Mouse (Mus musculus): ENCODE data around the gene Bmpr1b. TPM values are rescaled to one million over a fixed set of nuclear protein-coding genes. Genes with fewer than 3 reads are reported as not detected.
A peak's percentile ranks its signal among the peaks of the same experiment; 100 is the strongest.

Bmpr1b gene
- polyA plus RNA-seq, 2 experiments: 8.8 to 11.7 TPM

DNA sequence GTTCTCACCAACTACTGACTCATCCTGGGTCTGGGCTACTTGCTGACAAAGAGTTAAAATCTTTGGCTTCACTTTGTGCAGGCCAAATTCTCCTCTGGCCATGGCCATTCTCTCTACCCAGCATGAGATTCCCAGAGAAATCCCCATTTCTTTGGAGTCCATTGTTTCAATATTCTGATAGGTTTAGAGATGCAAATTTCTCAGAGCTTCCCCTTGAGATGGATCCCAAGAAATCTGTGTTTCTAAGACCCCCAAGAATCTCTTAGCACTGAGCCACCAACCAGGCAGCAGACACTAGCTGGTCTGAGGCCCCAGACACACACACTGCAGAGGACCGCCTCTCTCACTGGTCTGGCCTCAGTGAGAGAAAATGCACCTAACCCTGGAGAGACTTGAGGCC is 320.0 kb downstream of the Bmpr1b start:
- Histone ChIP-seq H3K9ac (ENCODE audit: low read depth, low read length, severe bottlenecking) (no peak overlapping the region), H3K4me1 (ENCODE audit: control insufficient read depth, insufficient read depth, low read length) (no peaks in the 10 kb centered on the region), H3K9me3 (ENCODE audit: control insufficient read depth, low read length) (no peaks in the 10 kb centered on the region), H3K27me3 (ENCODE audit: control insufficient read depth, insufficient read depth, low read length) (no peaks in the 10 kb centered on the region), H3K27ac (replicated peaks; ENCODE audit: low read depth, low read length) (no peak overlapping the region), H3K4me2 (replicated peaks; ENCODE audit: low read depth, low read length, severe bottlenecking) (no peak overlapping the region), H3K4me3 (replicated peaks; ENCODE audit: low read length) (no peak overlapping the region), H3K36me3 (ENCODE audit: control insufficient read depth, insufficient read depth, low read length) (no peaks in the 10 kb centered on the region; the same call in 1 of the 2 replicates)
- no peak for TF ChIP-seq POLR2A (IDR thresholded peaks at IDR 0.05; ENCODE audit: borderline replicate concordance, extremely low read depth, insufficient read depth, insufficient read length)
- 61% methylated on average over 1 of the region's 1 CpGs for WGBS
- ATAC-seq (ENCODE audit: low FRiP score, low read depth): no peak
- DNase-seq (ENCODE audit: low spot score): no peak

DNA sequence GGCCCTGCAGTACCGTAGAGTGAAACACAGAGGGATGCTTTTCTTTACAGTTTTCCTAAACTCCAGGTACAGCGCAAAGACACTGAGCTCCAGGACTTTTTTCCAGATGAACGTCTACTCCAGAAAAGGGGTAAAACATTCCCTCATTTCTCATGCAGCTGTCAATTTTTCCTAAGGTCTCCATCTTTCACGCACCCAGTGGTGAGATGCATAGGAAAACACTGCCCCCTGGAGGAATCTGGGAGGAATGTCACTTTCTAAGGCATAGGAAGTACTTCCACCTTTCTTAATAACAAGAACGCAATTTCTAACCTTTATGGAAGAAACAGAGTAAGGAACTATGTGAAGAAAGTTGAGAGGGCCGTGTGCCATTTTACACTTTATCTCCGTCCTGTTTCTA is 330.4 kb downstream of the Bmpr1b start:
- Histone ChIP-seq H3K36me3 (ENCODE audit: control insufficient read depth, insufficient read depth, low read length) (no peaks in the 10 kb centered on the region; the same call in 1 of the 2 replicates), H3K9me3 (ENCODE audit: control insufficient read depth, low read length) (no peaks in the 10 kb centered on the region), H3K4me3 (replicated peaks; ENCODE audit: low read length) (no peak overlapping the region), H3K27me3 (ENCODE audit: control insufficient read depth, insufficient read depth, low read length) (no peaks in the 10 kb centered on the region), H3K4me2 (replicated peaks; ENCODE audit: low read depth, low read length, severe bottlenecking) (no peak overlapping the region), H3K9ac (ENCODE audit: low read depth, low read length, severe bottlenecking) (no peak overlapping the region), H3K27ac (replicated peaks; ENCODE audit: low read depth, low read length) (no peak overlapping the region), H3K4me1 (ENCODE audit: control insufficient read depth, insufficient read depth, low read length) (no peaks in the 10 kb centered on the region)
- no peak for TF ChIP-seq POLR2A (IDR thresholded peaks at IDR 0.05; ENCODE audit: borderline replicate concordance, extremely low read depth, insufficient read depth, insufficient read length)
- DNase-seq (ENCODE audit: low spot score) (peak; percentile 60), ATAC-seq (ENCODE audit: low FRiP score, low read depth) (peak; percentile 57)
- 37% methylated on average over 7 of the region's 7 CpGs for WGBS

DNA sequence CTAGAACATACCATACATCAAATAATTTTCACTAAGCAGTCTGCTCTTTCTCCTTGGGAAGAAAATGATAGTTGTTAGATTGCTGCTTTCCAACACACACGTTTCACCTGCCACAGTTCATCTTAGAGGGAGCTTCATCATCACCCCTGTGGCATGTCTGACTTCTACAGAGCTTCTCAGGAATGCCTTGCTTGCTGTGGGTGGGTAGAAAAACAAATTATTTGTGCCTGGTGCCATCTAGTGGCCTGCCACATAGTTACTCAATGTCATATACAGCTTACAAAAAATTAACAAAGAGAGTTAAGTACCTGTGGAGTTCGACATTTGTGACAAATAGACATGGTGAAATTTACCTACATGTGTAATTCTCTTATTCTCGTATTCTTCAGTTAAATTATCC is 338.1 kb downstream of the Bmpr1b start:
- DNase-seq (ENCODE audit: low spot score) (peak; percentile 71), ATAC-seq (ENCODE audit: low FRiP score, low read depth) (peak; percentile 50; the same call in 1 of the 2 replicates)
- no peak overlapping the region for H3K9ac ChIP-seq (ENCODE audit: low read depth, low read length, severe bottlenecking)
- no peaks in the 10 kb centered on the region for H3K27me3 ChIP-seq (ENCODE audit: control insufficient read depth, insufficient read depth, low read length)
- 25% methylated on average over 3 of the region's 3 CpGs for WGBS
- H3K36me3 ChIP-seq (ENCODE audit: control insufficient read depth, insufficient read depth, low read length): peaks cover 12% of the 10 kb centered on the region; the same call in 1 of the 2 replicates
- H3K4me1 ChIP-seq (ENCODE audit: control insufficient read depth, insufficient read depth, low read length): no peaks in the 10 kb centered on the region
- no peak overlapping the region for H3K4me2 ChIP-seq (replicated peaks; ENCODE audit: low read depth, low read length, severe bottlenecking)
- H3K4me3 ChIP-seq (replicated peaks; ENCODE audit: low read length): no peak overlapping the region
- no peak overlapping the region for H3K27ac ChIP-seq (replicated peaks; ENCODE audit: low read depth, low read length)
- no peaks in the 10 kb centered on the region for H3K9me3 ChIP-seq (ENCODE audit: control insufficient read depth, low read length)
- TF ChIP-seq POLR2A (IDR thresholded peaks at IDR 0.05; ENCODE audit: borderline replicate concordance, extremely low read depth, insufficient read depth, insufficient read length): no peak

DNA sequence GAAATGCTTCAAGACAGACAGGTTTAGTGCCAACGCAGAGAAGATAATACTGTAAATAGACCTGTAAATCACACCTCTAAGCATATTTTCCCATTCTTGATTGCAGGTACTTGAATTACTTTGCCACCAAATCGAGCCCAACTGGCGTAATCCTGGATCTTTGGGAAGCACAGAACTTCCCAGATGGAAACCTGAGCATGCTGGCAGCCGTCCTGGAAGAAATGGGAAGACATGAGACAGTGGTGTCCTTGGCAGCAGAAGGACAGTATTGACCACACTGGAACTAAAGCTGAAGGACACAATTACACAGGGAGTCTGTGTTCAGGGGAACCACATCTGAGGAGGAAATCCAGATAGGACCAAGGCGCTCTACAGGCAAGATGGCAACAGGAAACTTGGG is 340.9 kb downstream of the Bmpr1b start:
- WGBS: 72% methylated on average over 5 of the region's 5 CpGs
- Histone ChIP-seq H3K36me3 (ENCODE audit: control insufficient read depth, insufficient read depth, low read length) (peaks cover 12% of the 10 kb centered on the region; the same call in 1 of the 2 replicates), H3K9me3 (ENCODE audit: control insufficient read depth, low read length) (no peaks in the 10 kb centered on the region), H3K4me2 (replicated peaks; ENCODE audit: low read depth, low read length, severe bottlenecking) (no peak overlapping the region), H3K27me3 (ENCODE audit: control insufficient read depth, insufficient read depth, low read length) (no peaks in the 10 kb centered on the region), H3K4me1 (ENCODE audit: control insufficient read depth, insufficient read depth, low read length) (no peaks in the 10 kb centered on the region), H3K27ac (replicated peaks; ENCODE audit: low read depth, low read length) (no peak overlapping the region), H3K4me3 (replicated peaks; ENCODE audit: low read length) (no peak overlapping the region), H3K9ac (ENCODE audit: low read depth, low read length, severe bottlenecking) (no peak overlapping the region)
- ATAC-seq (ENCODE audit: low FRiP score, low read depth): no peak
- TF ChIP-seq POLR2A (IDR thresholded peaks at IDR 0.05; ENCODE audit: borderline replicate concordance, extremely low read depth, insufficient read depth, insufficient read length): no peak
- no peak for DNase-seq (ENCODE audit: low spot score)

DNA sequence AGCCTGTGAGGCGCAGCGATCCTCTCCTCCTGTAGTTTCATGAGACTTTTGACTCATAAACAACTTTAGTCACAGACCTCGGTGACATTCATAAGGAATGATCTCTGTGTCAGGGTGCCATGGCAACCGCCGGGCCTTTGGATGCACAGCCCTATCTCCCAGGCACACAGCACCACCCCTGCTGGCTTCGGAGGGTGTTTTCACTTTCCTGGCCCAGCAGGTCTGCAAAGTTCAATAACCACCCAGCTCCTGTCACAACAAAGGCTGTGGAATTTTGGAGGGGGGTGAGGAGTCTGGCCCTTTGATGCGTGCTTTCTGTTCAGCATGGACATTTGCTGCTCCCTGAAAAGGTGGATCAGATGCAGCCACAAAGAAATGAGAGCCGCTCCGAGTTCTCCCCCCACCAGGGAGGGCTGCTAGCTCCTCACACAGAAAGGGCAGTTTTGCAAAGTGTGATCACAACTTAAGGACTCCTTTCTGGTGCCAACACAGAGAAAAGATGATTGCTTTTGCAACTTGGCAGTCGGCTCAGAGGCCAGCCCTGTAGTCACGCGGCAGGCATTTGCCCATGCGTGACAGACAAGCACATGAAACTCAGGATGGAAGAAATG is 349.8 kb downstream of the Bmpr1b start:
- ATAC-seq (ENCODE audit: low FRiP score, low read depth): no peak
- no peak overlapping the region for H3K9ac ChIP-seq (ENCODE audit: low read depth, low read length, severe bottlenecking)
- no peak overlapping the region for H3K4me2 ChIP-seq (replicated peaks; ENCODE audit: low read depth, low read length, severe bottlenecking)
- no peaks in the 10 kb centered on the region for H3K27me3 ChIP-seq (ENCODE audit: control insufficient read depth, insufficient read depth, low read length)
- H3K9me3 ChIP-seq (ENCODE audit: control insufficient read depth, low read length): no peaks in the 10 kb centered on the region
- H3K36me3 ChIP-seq (ENCODE audit: control insufficient read depth, insufficient read depth, low read length): 0 out of 2 replicates have a peak, but pooled peaks cover 14% of the 10 kb centered on the region
- no peak overlapping the region for H3K4me3 ChIP-seq (replicated peaks; ENCODE audit: low read length)
- TF ChIP-seq POLR2A (IDR thresholded peaks at IDR 0.05; ENCODE audit: borderline replicate concordance, extremely low read depth, insufficient read depth, insufficient read length): no peak
- H3K27ac ChIP-seq (replicated peaks; ENCODE audit: low read depth, low read length): no peak overlapping the region
- WGBS: 36% methylated on average over 13 of the region's 13 CpGs
- no peaks in the 10 kb centered on the region for H3K4me1 ChIP-seq (ENCODE audit: control insufficient read depth, insufficient read depth, low read length)
- DNase-seq (ENCODE audit: low spot score): no peak

Data from limb, embryonic 14.5 days (tissue).